Mouse (Mus musculus) hindlimb bud, embryonic 11.5 days (tissue): ENCODE results near the gene Ccl28.
"Not testable (repeated sequence)": the region's sequence is repeated elsewhere in the genome, so short reads cannot be mapped to it uniquely, and the experiment has no call there.

Experiments
- DNase-seq: peaks from one replicate; pipeline ENCODE4 v3.0.0-alpha.2; 2012; ENCODE audit warnings: low read depth, low spot score; ENCODE audit errors: extremely low spot score

The Ccl28 gene

GRCm38 (mm10) chr13:119648891-119649698 lies 25.5 kb downstream of the Ccl28 start:
- DNase-seq = no peak

GRCm38 (mm10) chr13:119649699-119650046 lies 26.1 kb downstream of the Ccl28 start:
- DNase-seq = no peak

- DNase-seq = no peak
Measured at GRCm38 (mm10) chr13:119654734-119655133, 31.1 kb downstream of the Ccl28 start.

- DNase-seq = no peak
Measured at GRCm38 (mm10) chr13:119656246-119656645, 32.6 kb downstream of the Ccl28 start.

GRCm38 (mm10) chr13:119656846-119657416 lies 33.3 kb downstream of the Ccl28 start:
- no peak for DNase-seq

GRCm38 (mm10) chr13:119661420-119661819 lies 37.8 kb downstream of the Ccl28 start:
- DNase-seq = not testable (repeated sequence)

- DNase-seq = no peak
Measured at GRCm38 (mm10) chr13:119678794-119679193, 55.2 kb downstream of the Ccl28 start.

- DNase-seq = no peak
Measured at GRCm38 (mm10) chr13:119679721-119680120, 56.1 kb downstream of the Ccl28 start.

GRCm38 (mm10) chr13:119681161-119681560 lies 57.5 kb downstream of the Ccl28 start:
- no peak for DNase-seq

- DNase-seq = no peak
Measured at GRCm38 (mm10) chr13:119684416-119685177, 61.0 kb downstream of the Ccl28 start.

- no peak for DNase-seq
Measured at GRCm38 (mm10) chr13:119689709-119690038, 66.1 kb downstream of the Ccl28 start.

- DNase-seq = peak; percentile 97
Measured at GRCm38 (mm10) chr13:119690039-119690728, 66.6 kb downstream of the Ccl28 start, which contains the start of gene Hmgcs1. TSS of gene Hmgcs1 (plus strand) at chr13:119690379.

GRCm38 (mm10) chr13:119690876-119691620 lies 67.4 kb downstream of the Ccl28 start:
- DNase-seq = no peak

GRCm38 (mm10) chr13:119691958-119692357 lies 68.3 kb downstream of the Ccl28 start:
- not testable (repeated sequence) for DNase-seq

- no peak for DNase-seq
Measured at GRCm38 (mm10) chr13:119695676-119696075, 72.1 kb downstream of the Ccl28 start.

GRCm38 (mm10) chr13:119696496-119696895 lies 72.9 kb downstream of the Ccl28 start:
- no peak for DNase-seq

- DNase-seq = no peak
Measured at GRCm38 (mm10) chr13:119698436-119698835, 74.8 kb downstream of the Ccl28 start.
